Mouse (Mus musculus): ENCODE measurements at regions not wholly inside any gene's neighbourhood (a gene's known extent, or its start where the extent isn't known, plus 50 kb on each side); places are given as distances from the start of the nearest gene placed in this dataset.

- DNase-seq (ENCODE audit: low read depth, low spot score) = no peak
Observed at GRCm38 (mm10) chrX:127484659-127485058, 90.6 kb downstream of the 4921511C20Rik start.

GRCm38 (mm10) chrX:127519114-127519513, 125.0 kb downstream of the 4921511C20Rik start:
- DNase-seq (ENCODE audit: low read depth, low spot score) = no peak

- DNase-seq (ENCODE audit: low read depth, low spot score) = peak; percentile 58
Observed at GRCm38 (mm10) chrX:127524543-127524942, 130.4 kb downstream of the 4921511C20Rik start.

- DNase-seq (ENCODE audit: low read depth, low spot score) = no peak
Observed at GRCm38 (mm10) chrX:127554001-127554400, 159.9 kb downstream of the 4921511C20Rik start.

All from ZHBTc4 (cell line).